Mouse (Mus musculus): Measurements from ENCODE around the gene Spint3. TPM values are rescaled to one million over a fixed set of nuclear protein-coding genes. Genes with fewer than 3 reads are reported as not detected.
"Not testable (repeated sequence)": the region's sequence is repeated elsewhere in the genome, so short reads cannot be mapped to it uniquely, and the experiment has no call there.

The Spint3 gene
- polyA plus RNA-seq (2012): not detected in 2 replicates

DNA sequence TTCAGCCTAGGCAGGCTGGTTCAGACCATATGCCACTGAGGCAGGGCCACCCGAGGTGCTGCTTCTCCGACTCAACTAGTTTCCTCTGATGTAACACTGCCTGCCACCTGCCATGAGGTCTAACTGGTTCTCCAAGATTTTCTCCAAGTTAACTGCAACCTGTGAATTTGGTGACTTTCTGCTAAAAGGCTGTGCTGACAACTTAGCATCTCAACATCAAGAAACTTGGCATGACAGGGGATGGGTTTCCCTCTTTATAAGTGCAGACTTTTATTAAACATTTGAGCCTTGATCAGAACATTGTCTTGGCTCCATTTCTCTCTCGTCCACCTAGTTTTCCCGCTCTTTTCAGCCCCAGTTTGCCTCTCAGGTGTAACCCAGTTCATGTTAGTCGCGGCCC is at the start of gene Spint3:
Gene Spint3, minus strand, starts transcription at position 101 of the 400 bp plus-strand sequence.
- not testable (repeated sequence) for H3K27me3 ChIP-seq (ENCODE audit: control insufficient read depth); H3K4me1 ChIP-seq (ENCODE audit: control insufficient read depth); H3K36me3 ChIP-seq (ENCODE audit: control insufficient read depth); H3K9me3 ChIP-seq (ENCODE audit: control insufficient read depth, low read length); H3K4me3 ChIP-seq (replicated peaks)

DNA sequence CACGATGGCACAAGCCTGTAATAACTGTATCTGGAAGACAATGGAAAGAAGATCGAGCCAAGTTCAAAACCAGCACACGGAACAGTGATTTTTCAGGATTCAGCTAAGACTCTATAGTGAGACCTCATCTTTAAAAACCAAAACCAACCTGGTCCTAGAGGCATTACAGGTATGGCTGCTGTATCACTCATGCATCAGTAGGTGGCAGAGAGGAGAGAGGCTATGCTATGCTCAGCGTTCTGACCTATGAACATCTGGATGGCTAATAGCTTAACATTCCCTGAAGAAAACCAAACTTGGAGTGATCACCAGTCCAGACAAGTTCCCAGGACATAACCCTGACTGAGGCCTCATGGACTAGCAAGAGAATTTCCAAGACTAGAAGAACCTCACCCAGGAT is 48.5 kb upstream of the Spint3 start:
- Histone ChIP-seq H3K4me1 (ENCODE audit: control insufficient read depth) (no peaks in the 10 kb centered on the region), H3K36me3 (ENCODE audit: control insufficient read depth) (no peaks in the 10 kb centered on the region), H3K27me3 (ENCODE audit: control insufficient read depth) (no peaks in the 10 kb centered on the region), H3K4me3 (replicated peaks) (no peak overlapping the region), H3K9me3 (ENCODE audit: control insufficient read depth, low read length) (no peaks in the 10 kb centered on the region)
- TF ChIP-seq TAL1 (IDR thresholded peaks at IDR 0.05; ENCODE audit: low read length) (no peak), GATA1 (IDR thresholded peaks at IDR 0.05; ENCODE audit: low read length) (no peak)

DNA sequence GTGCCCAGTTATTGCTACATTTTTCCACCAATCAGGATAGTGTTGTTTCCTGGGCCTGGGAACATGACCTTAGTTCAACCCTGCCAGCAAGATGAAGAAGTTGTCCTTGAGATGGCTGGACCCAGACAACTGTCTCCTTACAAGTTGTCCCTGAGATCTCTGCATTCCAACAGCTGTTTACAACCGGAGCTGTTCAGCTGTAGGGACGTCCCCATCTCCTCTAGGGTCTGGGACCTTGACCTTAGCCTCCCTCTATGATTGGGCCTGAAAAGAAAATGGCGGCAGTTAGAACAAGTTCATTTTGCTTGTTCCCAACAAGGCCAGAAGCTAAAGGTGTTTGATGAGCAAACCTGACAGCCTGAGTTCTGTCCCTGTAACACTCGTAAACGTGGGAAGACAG is 45.8 kb upstream of the Spint3 start:
- H3K9me3 ChIP-seq (ENCODE audit: control insufficient read depth, low read length): no peaks in the 10 kb centered on the region; the same call in 1 of the 2 replicates

DNA sequence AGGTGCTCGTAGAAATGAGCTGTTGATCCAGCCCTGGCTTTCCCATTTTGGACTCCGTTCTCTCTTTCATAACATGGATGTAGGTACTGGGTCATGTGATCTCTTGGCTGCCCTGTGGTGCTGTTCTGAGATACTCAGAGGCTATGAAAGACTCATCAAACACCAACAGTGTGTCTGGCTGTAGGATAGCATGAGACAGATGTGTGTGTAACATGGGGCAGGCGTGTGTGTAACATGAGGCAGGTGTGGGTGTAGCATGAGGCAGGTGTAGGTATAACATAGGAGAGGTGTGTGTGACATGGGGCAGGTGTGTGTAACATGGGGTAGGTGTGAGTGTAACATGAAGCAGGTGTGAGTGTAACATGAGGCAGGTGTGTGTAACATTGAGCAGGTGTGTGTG is 42.1 kb upstream of the Spint3 start:
- H3K36me3 ChIP-seq (ENCODE audit: control insufficient read depth): no peaks in the 10 kb centered on the region
- TF ChIP-seq TAL1 (IDR thresholded peaks at IDR 0.05; ENCODE audit: low read length) (no peak), GATA1 (IDR thresholded peaks at IDR 0.05; ENCODE audit: low read length) (no peak)
- no peaks in the 10 kb centered on the region for H3K4me1 ChIP-seq (ENCODE audit: control insufficient read depth)
- H3K27me3 ChIP-seq (ENCODE audit: control insufficient read depth): no peaks in the 10 kb centered on the region
- H3K4me3 ChIP-seq (replicated peaks): no peak overlapping the region
- no peaks in the 10 kb centered on the region; the same call in 1 of the 2 replicates for H3K9me3 ChIP-seq (ENCODE audit: control insufficient read depth, low read length)

More for the DNA sequence above, 45.8 kb upstream of the Spint3 start:
- H3K27me3 ChIP-seq (ENCODE audit: control insufficient read depth): no peaks in the 10 kb centered on the region
- H3K36me3 ChIP-seq (ENCODE audit: control insufficient read depth): no peaks in the 10 kb centered on the region
- H3K4me1 ChIP-seq (ENCODE audit: control insufficient read depth): no peaks in the 10 kb centered on the region
- H3K4me3 ChIP-seq (replicated peaks): no peak overlapping the region
- TF ChIP-seq GATA1 (IDR thresholded peaks at IDR 0.05; ENCODE audit: low read length) (no peak), TAL1 (IDR thresholded peaks at IDR 0.05; ENCODE audit: low read length) (no peak)

DNA sequence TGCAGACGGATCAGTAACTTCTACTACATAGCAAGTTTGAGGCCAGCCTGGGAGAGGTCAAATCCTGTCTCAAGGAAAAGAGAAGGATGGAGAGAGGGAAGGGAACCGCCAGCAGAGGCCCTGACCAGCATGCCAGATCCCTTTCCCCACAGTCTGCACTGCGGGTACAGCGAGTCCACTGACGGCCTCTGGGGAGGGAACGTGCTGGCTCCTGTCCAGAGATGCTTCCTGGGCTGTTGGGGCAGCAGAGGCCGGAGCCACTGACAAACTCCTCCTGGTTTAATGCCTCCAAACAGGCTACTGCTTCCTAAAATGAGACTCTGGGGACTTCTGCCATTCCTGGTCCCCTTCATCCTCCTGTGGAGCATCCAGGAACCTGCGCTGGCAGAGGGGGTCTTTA is 40.2 kb upstream of the Spint3 start, which contains the start of the genes Wfdc6b and Wfdc8:
Gene Wfdc6b, plus strand, starts transcription at position 52 of the 400 bp plus-strand sequence.
Gene Wfdc8, minus strand, starts transcription at position 156 of the 400 bp plus-strand sequence.
- H3K9me3 ChIP-seq (ENCODE audit: control insufficient read depth, low read length); H3K27me3 ChIP-seq (ENCODE audit: control insufficient read depth); H3K4me1 ChIP-seq (ENCODE audit: control insufficient read depth); H3K36me3 ChIP-seq (ENCODE audit: control insufficient read depth); H3K4me3 ChIP-seq (replicated peaks): not testable (repeated sequence)

DNA sequence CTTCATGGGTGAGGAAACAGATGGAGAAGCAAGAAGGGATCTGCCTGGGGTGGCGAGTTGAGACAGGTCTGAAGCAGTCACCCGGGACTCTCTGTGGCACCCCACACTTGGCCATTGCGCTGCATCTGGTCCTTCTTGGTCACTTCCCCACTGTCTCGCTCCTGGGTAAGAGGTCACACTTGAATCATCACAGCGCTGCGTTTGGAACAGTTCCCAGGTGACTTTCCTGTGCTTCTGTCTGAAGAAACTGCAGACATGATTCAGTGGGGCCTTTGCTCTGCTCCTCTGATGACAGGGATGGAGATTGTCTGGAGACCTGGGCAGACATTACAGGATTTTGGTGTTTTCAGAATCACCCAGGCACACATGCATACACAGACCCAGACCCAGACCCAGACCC is 35.5 kb upstream of the Spint3 start:
- TF ChIP-seq TAL1 (IDR thresholded peaks at IDR 0.05; ENCODE audit: low read length) (no peak), GATA1 (IDR thresholded peaks at IDR 0.05; ENCODE audit: low read length) (no peak)
- Histone ChIP-seq H3K9me3 (ENCODE audit: control insufficient read depth, low read length) (no peaks in the 10 kb centered on the region; the same call in 1 of the 2 replicates), H3K4me1 (ENCODE audit: control insufficient read depth) (no peaks in the 10 kb centered on the region), H3K27me3 (ENCODE audit: control insufficient read depth) (no peaks in the 10 kb centered on the region), H3K4me3 (replicated peaks) (no peak overlapping the region), H3K36me3 (ENCODE audit: control insufficient read depth) (no peaks in the 10 kb centered on the region)

DNA sequence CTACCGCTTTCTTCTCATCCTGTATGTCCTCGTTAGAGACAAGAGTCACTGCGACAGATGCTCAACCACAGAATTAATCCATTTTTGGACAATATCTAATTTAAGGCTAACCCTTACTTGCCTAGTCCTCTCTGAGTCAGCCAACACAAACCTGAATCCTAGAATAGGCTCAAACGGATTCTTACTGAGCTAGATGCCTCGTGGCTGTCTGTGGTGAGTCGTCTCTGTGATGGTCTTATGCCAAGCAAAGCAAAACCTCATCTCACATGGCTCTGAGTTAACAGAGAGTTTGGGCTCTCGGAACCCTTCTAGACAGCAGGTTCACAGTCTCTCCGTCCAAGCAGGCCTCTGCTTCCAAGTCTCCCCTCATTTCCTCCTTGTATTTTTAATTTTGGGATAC is 31.2 kb upstream of the Spint3 start:
- H3K9me3 ChIP-seq (ENCODE audit: control insufficient read depth, low read length): peaks cover 11% of the 10 kb centered on the region
- no peak for TF ChIP-seq GATA1 (IDR thresholded peaks at IDR 0.05; ENCODE audit: low read length)
- TF ChIP-seq TAL1 (IDR thresholded peaks at IDR 0.05; ENCODE audit: low read length): no peak
- no peaks in the 10 kb centered on the region for H3K4me1 ChIP-seq (ENCODE audit: control insufficient read depth)
- H3K4me3 ChIP-seq (replicated peaks): no peak overlapping the region
- H3K27me3 ChIP-seq (ENCODE audit: control insufficient read depth): no peaks in the 10 kb centered on the region
- H3K36me3 ChIP-seq (ENCODE audit: control insufficient read depth): no peaks in the 10 kb centered on the region

DNA sequence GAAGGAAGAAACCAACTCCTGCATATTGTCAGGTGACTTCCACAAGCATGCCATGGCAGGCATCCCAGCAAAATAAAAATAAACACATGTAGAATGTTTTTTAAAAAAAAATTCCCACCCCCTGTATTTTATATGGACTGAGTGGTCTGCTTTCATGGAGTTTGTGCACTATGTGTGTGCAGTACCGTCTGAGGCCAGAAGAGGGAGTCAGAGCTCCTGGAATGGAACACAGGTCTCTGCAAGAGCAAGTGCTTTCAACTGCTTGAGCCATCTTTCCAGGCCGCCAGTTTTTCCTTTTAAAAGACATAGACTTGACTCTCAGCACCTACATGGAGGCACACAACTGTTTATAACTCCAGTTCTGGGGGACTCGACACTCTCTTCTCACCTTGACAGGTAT is 30.2 kb upstream of the Spint3 start:
- Histone ChIP-seq H3K9me3 (ENCODE audit: control insufficient read depth, low read length) (peaks cover 11% of the 10 kb centered on the region), H3K36me3 (ENCODE audit: control insufficient read depth) (no peaks in the 10 kb centered on the region)
- TF ChIP-seq TAL1 (IDR thresholded peaks at IDR 0.05; ENCODE audit: low read length): no peak
- no peak for TF ChIP-seq GATA1 (IDR thresholded peaks at IDR 0.05; ENCODE audit: low read length)

DNA sequence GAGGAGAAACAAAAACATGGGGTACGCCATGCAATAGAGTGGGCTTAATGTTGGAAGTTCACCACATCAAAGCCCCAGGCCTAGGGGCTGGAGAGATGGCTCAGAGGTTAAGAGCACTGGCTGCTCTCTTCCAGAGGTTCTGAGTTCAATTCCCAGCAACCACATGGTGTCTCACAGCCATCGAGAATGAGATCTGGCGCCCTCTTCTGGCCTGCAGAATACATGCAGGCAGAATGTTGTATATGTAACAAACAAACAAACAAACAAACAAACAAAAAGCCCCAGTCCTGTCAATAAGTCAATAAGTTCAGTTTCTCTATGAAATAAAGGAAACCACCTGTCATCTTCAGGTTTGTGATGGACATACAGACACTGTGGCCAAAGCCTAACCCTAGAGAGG is 26.9 kb upstream of the Spint3 start:
- no peaks in the 10 kb centered on the region for H3K36me3 ChIP-seq (ENCODE audit: control insufficient read depth)
- no peaks in the 10 kb centered on the region for H3K27me3 ChIP-seq (ENCODE audit: control insufficient read depth)
- TF ChIP-seq TAL1 (IDR thresholded peaks at IDR 0.05; ENCODE audit: low read length) (no peak), GATA1 (IDR thresholded peaks at IDR 0.05; ENCODE audit: low read length) (no peak)
- no peak overlapping the region for H3K4me3 ChIP-seq (replicated peaks)
- H3K4me1 ChIP-seq (ENCODE audit: control insufficient read depth): no peaks in the 10 kb centered on the region
- peaks cover 11% of the 10 kb centered on the region for H3K9me3 ChIP-seq (ENCODE audit: control insufficient read depth, low read length)

More for the DNA sequence above, 30.2 kb upstream of the Spint3 start:
- H3K4me3 ChIP-seq (replicated peaks): no peak overlapping the region
- H3K27me3 ChIP-seq (ENCODE audit: control insufficient read depth): no peaks in the 10 kb centered on the region
- H3K4me1 ChIP-seq (ENCODE audit: control insufficient read depth): no peaks in the 10 kb centered on the region

DNA sequence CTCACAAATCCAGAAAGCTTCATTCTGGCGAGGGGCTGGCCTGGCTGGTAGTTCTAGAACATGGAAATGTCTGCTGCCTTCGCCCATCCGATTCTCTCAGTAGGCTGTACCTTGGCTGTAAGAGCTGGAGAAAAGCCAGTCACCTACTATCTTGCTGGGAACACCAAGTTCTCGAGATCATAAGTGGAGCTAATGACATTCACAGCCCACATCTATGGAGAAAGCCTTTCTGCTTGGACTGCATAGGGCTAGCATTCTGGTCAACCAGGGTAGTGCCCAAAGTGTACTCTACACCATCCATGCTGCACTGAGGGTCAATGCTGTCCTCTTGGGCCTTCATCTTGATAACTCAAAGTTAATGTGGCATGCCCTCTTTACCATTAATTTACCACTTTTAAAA is 20.2 kb upstream of the Spint3 start, which contains the start of gene Eppin:
Gene Eppin, minus strand, starts transcription at position 101 of the 400 bp plus-strand sequence.
- TF ChIP-seq GATA1 (IDR thresholded peaks at IDR 0.05; ENCODE audit: low read length): no peak
- Histone ChIP-seq H3K9me3 (ENCODE audit: control insufficient read depth, low read length) (no peaks in the 10 kb centered on the region), H3K27me3 (ENCODE audit: control insufficient read depth) (no peaks in the 10 kb centered on the region), H3K4me3 (replicated peaks) (no peak within 1 kb of the TSS), H3K4me1 (ENCODE audit: control insufficient read depth) (no peaks in the 10 kb centered on the region), H3K36me3 (ENCODE audit: control insufficient read depth) (no peaks in the 10 kb centered on the region)

All from erythroblast, embryonic 14.5 days (primary cell).